Mouse (Mus musculus) myocyte (in vitro differentiated cells): ENCODE measurements around the gene Msh2.

Source experiments
- CEBPB ChIP-seq: IDR thresholded peaks from 2 replicates; pipeline ENCODE4 v1.6.1; 2011; ENCODE audit warnings: mild to moderate bottlenecking, moderate library complexity; ENCODE audit not compliant: poor library complexity, insufficient read depth, severe bottlenecking
- E2F4 ChIP-seq: IDR thresholded peaks from one replicate; pipeline ENCODE4 v1.6.1; 2011; ENCODE audit warnings: mild to moderate bottlenecking, control low read depth, moderate library complexity; ENCODE audit not compliant: insufficient read depth
- MAX ChIP-seq: IDR thresholded peaks from one replicate; pipeline ENCODE4 v1.6.1; 2011; ENCODE audit warnings: low read depth, mild to moderate bottlenecking, control low read depth
- MYOG ChIP-seq, 3 experiments: IDR thresholded peaks; one replicate each; pipeline ENCODE4 v1.6.1; 2011; ENCODE audit warnings: control low read depth in 2 of 3, low read depth in 2 of 3, mild to moderate bottlenecking in 2 of 3; ENCODE audit not compliant: insufficient read length in 2 of 3, control insufficient read depth in 1 of 3, insufficient read depth in 1 of 3
- POLR2A ChIP-seq: IDR thresholded peaks from one replicate; pipeline ENCODE4 v1.6.1; 2011; ENCODE audit warnings: low read depth, mild to moderate bottlenecking, control low read depth, moderate library complexity; ENCODE audit not compliant: insufficient read length
- POLR2AphosphoS2 ChIP-seq: IDR thresholded peaks from one replicate; pipeline ENCODE4 v1.6.1; 2011; ENCODE audit warnings: low read depth, control low read depth; ENCODE audit not compliant: insufficient read length
- TCF12 ChIP-seq: IDR thresholded peaks from one replicate; pipeline ENCODE4 v1.6.1; 2011; ENCODE audit warnings: mild to moderate bottlenecking, control low read depth; ENCODE audit not compliant: poor library complexity, insufficient read depth, severe bottlenecking
- TCF3 ChIP-seq: IDR thresholded peaks from one replicate; pipeline ENCODE4 v1.6.1; 2011; ENCODE audit warnings: low read depth, control low read depth; ENCODE audit not compliant: insufficient read length
- USF1 ChIP-seq: IDR thresholded peaks from one replicate; pipeline ENCODE4 v1.6.1; 2011; ENCODE audit warnings: low read depth, mild to moderate bottlenecking, control low read depth, moderate library complexity

DNA sequence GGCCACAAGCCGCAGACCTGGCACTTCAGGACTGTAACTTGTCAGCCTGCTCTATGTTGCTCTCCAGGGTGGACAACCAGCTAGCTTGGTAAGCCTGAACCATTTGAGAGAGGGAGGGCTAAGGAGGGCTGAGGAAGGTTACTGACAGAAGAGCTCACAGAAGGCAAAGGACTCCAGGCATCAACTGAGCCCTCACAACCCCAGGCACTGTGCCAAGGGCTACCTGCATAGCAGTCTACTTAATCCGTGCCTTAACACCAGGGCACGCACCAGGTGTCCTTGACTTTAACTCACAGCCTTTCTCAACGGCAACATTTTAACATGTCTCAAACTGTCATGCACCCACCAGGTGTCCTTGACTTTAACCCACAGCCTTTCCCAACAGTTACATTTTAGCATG is 88.2 kb downstream of the Msh2 start:
- TF ChIP-seq POLR2AphosphoS2 (no peak), POLR2A (no peak), USF1 (no peak), E2F4 (no peak), TCF12 (no peak), MAX (no peak), MYOG (IDR thresholded peaks at IDR 0.05; ENCODE audit: control insufficient read depth in 1 of 3, insufficient read depth in 1 of 3, insufficient read length in 2 of 3, low read depth in 2 of 3) (no peak), TCF3 (no peak), CEBPB (no peak)
